Mouse (Mus musculus) thymus, postnatal 4 days (tissue): ENCODE measurements around the gene Erg.
A peak's percentile ranks its signal among the peaks of the same experiment; 100 is the strongest.

Experiments
- DNase-seq: peaks from one replicate; pipeline ENCODE4 v3.0.0; 2021

Erg gene

DNA sequence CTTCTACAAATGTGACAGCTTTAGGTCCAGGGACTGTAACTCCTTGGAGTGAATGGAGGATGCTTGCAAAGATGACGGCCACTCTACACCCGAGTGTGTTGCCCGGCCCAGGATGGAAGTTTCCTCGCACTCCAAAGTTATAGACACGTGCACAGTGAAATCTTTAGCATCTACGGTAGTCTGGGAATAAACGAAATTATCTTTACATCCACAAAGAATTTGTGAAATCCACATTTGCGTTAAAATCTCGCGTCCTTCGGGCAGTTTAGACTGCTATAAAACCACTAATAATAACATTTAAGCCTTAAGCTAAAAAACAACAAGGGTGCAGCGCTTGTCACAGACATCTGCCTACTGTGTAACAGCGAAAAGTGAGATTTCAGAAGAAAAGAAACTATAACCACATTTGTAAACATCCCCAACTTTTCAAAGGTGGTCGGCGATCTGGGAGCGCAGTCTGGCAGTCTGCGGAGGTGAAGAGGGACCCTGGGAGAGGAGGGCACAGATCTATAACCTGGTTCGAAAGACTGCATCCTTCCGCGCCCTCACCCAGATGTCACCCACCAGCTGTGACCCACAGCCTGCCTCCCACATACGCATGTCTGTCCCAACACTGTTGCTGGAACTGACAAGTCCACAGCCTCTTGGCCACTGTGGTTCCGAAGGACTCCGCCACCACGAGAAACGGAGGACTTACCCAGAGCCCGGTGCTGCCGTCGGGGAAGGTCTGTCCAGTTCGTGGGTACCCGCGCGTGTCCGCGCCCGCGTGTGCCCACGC is 1.5 kb downstream of the Erg start:
- DNase-seq: peak; percentile 51

DNA sequence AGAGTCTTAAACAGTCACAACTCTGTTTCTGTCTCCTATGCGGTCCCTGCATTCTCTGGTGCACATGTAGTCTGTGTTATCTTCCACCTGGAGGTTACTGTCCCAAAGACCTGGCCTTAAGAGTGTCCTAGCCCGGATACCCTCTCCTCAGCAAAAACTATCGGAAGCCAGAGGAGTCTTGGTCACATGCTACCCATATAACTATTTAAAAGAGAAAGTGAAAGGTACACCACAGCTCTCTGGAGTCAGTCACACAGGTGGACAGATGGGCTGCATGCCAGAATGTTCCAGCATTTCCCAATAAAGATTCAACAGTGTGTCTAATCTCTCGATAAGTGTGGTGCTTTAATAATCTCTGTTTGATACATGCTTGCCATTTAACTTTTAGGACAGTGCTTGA is 7.1 kb downstream of the Erg start:
- no peak for DNase-seq

DNA sequence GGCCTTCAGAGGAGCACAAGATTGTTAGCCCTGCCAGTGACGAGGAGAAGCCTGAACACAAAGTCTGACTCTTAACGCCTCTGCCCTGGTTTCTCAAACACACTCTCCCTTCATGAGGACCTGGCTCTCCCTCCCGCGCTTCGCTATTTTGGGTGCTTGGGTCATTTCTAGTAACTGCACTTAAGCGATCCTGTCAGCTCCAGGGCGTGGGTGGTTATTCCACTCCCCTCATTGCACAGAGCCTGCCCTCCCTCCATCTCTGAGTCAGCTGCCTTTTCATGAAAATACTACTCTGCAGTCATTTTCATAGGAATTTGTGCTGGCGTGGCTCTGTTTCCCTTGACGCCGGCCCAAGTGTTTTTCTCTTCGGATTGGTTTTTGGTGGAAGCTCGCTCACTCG is 13.2 kb downstream of the Erg start:
- no peak for DNase-seq

DNA sequence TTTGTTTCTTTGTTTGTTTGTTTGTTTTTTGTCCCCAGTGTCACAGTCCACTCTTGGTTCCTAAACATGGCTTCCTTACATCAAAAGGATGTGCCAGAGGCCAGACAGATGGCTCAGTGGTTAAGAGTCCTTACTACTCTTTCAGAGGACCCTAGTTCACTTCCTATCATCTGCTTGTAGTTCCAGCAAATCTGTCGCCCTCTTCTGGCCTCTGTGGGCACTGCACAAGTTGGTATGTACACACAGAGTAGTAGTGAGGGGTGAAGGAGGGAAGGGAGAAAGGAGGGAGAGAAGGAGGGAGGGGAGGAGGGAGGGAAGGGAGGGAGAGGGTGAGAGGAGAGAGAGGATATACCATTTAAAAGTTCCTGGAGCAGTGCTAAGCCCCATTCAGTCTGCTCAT is 15.8 kb downstream of the Erg start:
- DNase-seq: peak; percentile 86

DNA sequence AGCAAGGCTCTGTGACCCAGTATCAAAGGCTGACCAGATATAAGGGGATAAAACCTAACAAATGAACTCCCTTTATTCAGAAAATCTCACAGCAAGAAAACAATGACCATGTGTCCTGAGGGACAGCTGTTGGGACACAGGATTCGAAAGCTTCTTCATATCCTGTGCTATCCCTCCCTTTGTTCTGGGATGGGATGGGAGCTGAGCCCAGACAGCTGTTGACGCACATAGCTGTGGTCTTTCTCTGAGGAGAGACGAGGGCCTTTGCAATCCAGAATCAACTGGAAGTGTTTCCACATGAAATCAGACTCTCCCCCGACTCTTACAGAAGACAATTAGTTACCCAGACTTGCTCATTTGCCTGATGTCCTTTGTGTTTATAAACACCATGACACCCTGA is 29.6 kb downstream of the Erg start:
- DNase-seq: no peak

DNA sequence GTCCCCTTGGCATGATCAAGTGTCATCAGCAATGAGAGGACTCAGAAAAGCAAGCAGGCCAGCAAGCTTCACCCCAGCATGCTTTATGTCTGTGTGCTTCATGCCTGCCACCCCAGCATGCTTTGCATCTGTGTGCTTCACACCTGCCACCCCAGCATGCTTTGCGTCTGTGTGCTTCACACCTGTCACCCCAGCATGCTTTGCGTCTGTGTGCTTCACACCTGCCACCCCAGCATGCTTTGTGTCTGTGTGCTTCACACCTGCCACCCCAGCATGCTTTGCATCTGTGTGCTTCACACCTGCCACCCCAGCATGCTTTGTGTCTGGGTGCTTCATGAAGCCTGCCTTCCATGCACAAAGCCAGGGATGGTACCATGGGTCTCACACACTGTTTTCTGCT is 33.3 kb downstream of the Erg start:
- no peak for DNase-seq

DNA sequence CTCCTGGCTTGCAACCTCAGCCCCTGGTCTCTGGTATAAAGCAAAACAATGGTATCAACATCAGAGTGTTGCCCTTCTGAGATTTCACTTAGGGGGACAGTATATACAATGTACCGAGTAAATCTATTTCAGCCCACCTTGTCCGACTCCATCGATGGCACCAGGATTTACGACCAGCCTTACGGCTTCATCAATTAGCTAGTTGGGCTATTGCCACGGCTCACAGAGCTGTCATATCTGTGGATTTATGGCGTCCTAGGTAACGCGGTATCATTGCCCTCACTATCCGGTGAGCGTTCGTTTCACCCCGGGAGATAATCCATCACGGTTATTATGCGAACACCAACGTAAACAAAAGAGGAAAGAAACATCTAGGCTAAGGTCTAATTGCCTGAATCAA is 33.9 kb downstream of the Erg start:
- no peak for DNase-seq

DNA sequence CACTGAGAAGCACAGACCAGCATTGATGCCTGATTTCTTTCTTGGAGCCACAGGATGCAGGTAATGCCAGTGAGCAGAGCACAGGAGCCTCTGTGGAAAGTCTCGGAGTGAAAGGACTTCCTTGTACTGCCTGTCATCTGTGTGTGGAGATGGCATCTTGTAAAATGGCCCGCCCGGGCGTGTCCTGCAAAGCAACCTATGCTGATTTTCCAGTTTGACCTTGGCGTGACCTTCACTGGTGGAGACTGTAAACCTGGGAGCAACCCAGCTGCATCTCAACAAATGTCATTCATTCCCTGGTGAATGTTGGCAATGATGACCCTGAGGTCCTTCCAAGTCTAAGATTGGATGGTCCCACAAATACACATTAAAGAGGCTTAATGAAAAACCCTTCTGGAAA is 35.9 kb downstream of the Erg start:
- DNase-seq: no peak

DNA sequence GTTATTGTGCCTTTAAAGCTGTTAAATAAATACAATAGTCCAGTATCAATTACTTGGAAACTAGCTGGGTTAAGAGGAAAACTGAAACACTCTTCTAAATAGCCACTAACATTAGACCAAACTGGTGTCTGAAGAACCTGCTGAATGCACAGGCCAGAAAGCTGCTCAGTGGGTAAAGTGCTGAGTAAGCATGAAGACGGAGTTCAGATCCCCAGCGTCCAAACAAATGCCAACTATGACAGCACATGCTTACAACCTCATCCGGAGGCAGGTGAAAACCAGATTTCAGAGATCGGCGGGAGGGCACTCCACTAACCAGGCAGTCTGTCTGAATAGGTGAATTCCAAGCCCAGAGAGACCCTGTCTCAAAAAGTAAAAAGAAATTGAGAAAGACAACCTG is 41.6 kb downstream of the Erg start:
- no peak for DNase-seq

DNA sequence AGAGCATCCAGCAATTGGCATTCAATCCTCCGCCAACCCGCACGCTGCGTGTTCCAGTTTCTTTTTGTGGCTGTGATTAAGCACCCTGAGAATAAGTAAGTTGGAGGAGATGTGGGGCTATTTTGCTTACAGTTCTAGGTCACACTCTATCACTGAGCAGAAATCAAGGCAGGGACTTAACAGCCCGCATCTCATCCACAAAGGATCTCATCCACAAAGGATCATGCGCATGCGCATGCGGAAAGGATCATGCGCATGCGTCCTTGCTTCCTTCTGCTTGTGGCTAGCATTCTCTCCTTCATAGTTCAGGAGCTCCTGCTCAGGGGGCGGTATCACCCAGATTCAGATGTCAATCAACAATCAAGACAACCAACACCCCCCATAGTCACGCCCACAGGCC is 42.9 kb downstream of the Erg start:
- DNase-seq: no peak

DNA sequence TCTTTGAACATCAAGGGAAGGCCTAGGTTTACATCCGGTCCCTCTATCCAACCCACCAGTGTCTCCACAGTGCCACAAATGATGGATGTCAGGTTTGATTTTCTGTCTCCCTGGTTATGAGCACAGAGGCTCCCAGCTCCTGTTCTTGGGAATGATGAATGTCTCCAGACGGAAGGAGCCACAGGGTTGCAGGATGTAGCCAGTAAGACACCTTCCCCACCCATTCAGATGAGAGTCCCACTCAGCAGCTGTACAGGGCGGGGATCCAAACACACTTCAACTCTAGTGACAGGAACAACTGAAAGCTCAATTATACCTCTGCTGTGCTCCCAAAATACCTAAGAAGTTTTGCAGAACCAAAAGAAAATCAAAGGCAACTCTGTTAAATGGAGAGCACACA is 51.2 kb downstream of the Erg start:
- DNase-seq: no peak

DNA sequence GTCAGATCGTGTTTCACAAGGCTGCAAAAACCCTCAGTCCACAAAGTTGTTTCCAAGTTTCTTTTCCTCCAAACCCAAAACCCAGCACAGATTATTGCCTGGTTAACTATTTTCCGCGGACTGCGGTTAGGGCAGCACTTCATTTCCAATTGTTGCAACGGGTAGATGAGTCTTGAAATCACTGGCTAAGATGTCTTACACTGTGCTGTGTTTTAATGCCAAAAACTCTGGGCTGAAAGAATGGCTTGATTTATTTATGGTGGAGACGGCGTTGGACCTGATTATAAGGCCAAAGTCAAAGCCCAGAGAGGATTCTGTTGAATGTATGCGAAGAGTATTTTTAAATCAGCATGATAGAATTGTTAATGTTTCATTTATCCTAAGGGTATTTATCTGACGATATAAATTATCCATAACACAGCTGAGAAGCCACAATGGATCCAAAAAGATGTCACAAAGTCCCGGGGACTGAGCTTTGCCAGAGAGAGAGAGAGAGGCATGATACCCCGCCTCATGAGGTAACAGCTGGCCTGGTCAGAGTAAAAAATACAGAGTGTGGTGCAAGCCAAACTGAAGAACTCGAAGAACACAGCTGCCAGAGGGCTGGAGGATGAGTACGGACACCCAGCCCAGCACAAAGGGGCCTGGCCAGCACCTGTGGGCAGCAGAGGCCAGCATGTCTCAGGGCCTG is 53.9 kb downstream of the Erg start:
- no peak for DNase-seq

DNA sequence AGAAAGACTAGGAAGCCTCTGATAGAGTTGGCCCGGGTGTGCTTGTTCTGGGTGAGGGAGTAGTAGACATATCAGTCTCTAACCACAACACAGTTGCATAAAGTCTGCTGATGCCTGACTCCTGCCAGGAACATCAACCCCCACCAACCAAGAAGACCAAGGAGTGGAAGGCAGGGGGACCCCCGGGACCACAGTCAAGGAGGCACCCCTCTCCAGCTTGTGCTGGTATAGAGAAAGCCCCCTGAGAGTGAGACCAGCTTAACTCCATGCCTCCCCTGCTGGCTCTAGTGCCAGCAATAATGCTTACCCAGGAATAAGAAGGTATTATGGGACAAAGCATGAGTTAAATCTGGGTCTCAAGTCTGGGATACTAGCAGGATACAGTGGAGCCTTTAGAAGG is 58.8 kb downstream of the Erg start:
- no peak for DNase-seq

DNA sequence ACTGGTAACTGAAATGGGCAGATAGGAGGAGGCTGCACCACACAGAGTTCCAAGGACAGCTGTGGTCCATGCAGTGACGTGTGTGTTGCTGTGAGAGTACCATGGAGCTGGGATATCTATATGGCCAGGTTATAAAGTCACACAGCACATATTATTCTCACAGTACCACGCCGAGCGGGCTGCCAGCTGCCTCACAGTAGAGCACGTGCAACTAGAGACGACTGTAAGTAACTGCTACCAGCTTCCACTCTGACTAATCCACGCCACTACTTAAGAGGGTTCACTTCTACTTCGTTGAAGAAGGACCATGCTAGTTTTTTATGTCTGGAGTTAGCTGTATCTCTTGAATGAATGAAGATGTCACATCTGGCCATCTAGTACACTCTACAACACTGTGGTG is 66.9 kb downstream of the Erg start:
- no peak for DNase-seq

DNA sequence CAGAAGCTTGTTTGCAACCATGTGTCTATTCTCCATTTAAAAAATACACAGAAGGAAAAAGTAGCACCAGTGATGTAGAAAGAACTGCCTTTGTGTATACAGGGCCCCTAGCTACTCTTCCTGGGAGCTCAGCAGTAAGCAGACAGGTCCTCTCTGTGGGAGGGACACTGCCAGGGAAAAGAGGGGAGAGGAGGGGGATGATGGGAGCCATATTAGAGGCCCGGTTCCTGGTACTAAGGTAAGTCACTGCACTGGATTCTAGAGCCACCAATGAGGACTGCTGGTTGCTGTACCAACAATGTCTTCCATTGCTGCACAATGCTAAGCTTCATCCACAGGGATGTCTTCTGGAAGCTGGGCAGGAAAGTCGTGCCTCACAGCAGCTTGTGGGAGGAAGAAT is 80.3 kb downstream of the Erg start:
- no peak for DNase-seq

DNA sequence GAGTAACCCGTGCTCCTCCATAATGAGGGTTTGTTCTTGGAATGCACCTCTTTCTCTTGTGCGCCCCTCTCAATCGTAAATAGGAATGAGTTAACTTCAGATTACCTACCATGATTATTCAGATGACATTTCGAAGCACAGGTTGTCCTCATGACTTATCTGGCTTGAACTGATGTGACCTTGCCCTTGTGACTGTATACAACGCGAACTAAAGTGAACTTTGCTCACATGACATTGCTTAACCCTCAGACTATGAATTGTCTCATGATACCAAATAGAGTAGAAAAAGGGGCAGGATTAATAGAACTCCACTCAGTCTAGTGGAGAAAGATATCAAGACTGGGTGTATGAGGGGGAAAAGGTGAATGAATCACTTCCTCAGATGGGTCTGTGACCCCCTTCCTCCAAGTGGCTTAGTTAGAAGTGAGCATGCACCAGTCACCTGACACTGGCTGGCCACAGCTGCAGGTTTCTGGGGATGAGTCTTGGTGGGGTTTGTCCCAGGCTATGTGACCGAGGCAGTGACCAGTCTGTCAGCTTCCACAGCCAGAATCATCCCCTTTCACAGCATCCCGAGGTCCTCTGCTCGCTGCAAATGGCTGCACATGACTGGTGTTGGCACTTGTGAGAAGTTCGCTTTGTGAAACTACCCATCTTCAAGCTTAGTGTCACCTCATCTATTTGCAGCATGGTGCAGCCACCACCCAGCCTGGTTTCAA is 89.7 kb downstream of the Erg start:
- no peak for DNase-seq

DNA sequence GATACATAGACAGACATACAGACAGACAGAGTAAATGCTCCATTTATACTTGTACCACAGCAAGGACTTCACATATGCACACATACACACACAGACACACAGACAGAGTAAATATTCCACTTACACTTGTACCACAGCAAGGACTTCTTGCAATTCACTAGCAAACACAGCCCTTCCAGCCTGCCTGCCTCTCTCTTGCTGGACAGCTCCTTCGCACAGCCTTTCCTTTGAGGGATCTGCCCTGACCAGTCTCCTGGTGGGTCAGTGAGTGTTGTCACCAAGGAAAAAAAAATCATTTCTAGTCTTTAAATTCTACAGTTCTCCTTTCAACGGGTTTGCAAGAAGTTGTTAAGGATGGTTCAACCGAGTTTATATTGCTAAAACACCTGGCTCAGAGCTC is 92.3 kb downstream of the Erg start:
- DNase-seq: no peak

DNA sequence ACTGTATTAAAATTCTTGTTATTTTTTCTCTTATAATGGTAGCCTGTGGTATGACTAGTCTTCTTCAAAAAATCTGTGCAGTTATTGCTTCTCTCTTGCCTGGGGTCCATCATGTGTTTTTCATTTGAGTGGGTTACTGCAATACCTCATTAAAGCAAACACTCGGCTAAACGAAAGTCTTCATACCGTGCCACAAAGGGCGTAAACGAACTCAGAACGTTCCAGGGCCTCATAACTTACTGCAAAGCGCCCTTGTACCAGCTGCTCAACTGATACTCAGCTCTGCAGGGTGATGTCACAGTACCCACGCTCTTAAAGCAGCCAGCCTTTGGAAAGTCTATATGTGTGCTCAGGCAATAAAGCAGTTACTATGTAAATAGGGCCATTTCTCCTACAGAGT is 93.1 kb downstream of the Erg start:
- DNase-seq: no peak

DNA sequence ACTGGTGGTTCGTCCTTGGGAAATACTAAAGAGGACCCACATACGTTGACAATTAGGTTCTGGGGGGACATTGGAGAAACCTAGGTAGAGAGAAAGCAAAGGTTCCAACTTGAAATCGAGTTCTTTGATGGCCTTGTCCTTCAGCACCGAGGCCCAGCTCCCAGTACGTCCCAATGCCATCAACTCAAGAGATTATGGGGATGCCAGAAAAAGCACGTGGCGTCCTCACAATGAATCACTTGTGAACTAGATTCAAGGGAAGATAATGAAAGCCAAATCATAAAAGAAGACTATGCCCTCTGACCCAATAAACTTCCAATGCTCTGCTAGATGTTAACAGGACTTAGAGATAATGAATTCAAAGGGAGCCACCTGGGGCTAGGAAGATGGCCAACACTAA is 94.2 kb downstream of the Erg start:
- DNase-seq: no peak

DNA sequence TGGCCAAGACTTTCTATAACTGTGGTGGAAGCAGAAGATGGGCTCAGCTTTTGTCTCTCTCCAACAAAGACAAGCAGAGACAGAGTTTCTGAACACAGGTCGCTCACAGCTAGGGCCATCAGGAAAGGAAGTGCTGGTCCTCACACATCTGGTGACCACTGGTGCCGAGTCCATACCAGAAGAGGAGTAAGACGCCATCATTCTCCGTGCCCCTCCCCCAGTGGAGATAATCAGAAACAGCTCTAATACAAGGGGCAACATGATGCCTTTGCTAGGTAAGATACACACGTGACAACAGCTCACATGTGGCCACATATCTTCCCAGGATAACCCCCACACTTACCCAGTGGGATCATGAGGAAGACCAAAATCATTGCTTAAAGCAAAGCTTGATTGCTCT is 96.0 kb downstream of the Erg start:
- DNase-seq: no peak

DNA sequence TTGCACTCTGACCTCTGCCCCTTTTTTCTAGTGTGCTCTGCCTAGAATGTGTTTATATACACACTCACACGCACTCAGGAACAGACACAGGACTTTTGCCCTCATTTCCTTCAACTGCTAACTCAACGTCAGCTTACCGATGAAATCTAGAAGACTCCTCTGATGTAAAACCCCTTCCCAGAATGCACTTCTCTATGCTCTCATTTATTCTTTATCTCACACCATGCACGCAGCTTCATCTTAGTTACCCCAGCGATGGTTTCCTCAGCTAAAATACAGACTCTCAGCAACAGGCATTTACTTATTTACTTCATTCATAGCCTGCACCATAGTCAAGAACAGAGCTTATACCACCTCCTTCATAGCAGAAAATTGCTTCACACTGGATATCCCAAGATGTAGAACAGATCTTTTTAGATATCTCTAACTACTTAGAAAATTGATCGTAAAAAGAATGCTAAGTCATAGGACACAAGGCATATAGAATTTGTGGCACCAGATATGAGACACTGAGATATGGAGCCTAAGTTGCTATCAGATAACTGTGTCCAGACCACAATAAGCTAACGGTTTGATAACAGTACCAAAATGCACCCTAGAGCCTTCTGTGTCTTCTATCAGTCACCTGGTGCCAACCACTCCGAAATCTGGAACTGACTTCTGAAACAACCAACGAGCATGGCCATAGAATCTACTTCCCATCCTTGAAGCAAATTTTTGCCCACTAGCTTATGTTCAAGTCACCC is 98.6 kb downstream of the Erg start:
- DNase-seq: no peak

DNA sequence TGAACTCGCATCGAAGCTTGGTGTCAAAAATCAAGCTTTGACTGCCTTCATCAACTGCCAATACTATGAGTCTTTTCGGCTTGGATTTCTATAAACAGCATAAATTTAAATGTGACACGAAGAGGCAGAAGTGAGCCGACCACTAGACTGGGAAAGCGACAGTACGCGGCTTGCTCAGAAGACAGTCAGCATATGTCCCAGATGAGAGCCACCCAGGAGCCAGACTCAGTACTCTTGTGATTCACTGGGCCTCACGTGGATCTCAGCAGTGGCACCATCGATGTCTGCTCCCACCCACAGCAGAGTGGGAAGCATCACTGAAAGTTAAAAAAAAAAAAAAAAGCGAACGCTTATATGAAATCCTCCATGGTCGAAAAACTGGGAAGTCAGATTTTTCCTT is 105.2 kb downstream of the Erg start:
- no peak for DNase-seq

DNA sequence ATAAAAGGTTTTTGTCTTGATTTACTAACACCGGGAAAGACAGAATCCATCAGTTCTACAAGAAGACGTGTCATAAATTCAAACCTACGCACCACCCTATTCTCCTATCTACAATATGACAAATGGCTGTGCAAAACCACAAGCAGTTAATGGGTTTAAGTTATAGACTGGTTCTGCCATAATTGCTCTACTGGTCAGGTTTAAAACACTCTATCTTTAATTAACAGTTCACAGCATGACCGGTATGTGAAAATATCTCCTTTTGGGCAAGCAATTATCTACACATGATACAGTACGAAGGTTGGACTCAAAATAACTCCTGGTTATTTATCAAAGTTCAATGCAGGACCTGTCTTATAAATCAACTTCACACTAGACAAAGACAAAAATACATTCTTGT is 107.8 kb downstream of the Erg start:
- DNase-seq: no peak

DNA sequence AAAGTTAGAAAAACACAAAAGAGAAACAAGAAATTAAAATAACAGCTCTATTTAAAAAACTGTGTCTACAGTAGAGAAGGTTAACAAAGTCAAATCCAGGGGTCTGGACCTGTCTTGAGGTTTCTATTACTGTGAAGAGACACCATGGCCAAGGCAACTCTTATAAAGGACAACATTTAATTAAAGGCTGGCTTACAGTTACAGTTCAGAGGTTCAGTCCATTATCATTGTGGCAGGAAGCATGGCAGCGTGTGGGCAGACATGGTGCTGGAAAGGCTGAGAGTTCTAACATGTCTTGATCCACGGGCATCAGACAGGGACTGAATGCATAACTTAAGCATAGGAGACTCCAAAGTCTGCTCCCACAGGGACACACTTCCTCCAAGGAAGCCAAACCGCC is 111.4 kb downstream of the Erg start:
- no peak for DNase-seq
